Mouse (Mus musculus) spleen, postnatal 36 days (tissue): Measurements from ENCODE around the gene Notch2.
A peak's percentile ranks its signal among the peaks of the same experiment; 100 is the strongest.

Experiments
- DNase-seq, 2 experiments: peaks; one replicate each; pipeline ENCODE4 v3.0.0; 2022; ENCODE audit warnings: low spot score in 2 of 2, mixed read lengths in 1 of 2

Gene Notch2

GRCm38 (mm10) chr3:98013401-98014281 is at the start of gene Notch2:
TSS of gene Notch2 (plus strand) at chr3:98013527.
- peak; percentile 94 for DNase-seq

GRCm38 (mm10) chr3:97964878-97965353 is 48.4 kb upstream of the Notch2 start:
- peak; percentile 73 to 74 for DNase-seq

- DNase-seq = no peak
Measured at GRCm38 (mm10) chr3:97967627-97968026, 45.7 kb upstream of the Notch2 start.

- DNase-seq = no peak
Measured at GRCm38 (mm10) chr3:97968191-97968590, 45.1 kb upstream of the Notch2 start.

- DNase-seq = no peak
Measured at GRCm38 (mm10) chr3:97969019-97969418, 44.3 kb upstream of the Notch2 start.

- peak; percentile 89 to 90 for DNase-seq
Measured at GRCm38 (mm10) chr3:97971117-97971516, 42.2 kb upstream of the Notch2 start.

- DNase-seq = no peak
Measured at GRCm38 (mm10) chr3:97972200-97972599, 41.1 kb upstream of the Notch2 start.

- peak; percentile 56 to 57 for DNase-seq
Measured at GRCm38 (mm10) chr3:97972707-97973106, 40.6 kb upstream of the Notch2 start.

GRCm38 (mm10) chr3:97973306-97973705 is 40.0 kb upstream of the Notch2 start:
- DNase-seq = no peak

- no peak for DNase-seq
Measured at GRCm38 (mm10) chr3:97974197-97974770, 39.0 kb upstream of the Notch2 start.

GRCm38 (mm10) chr3:97976706-97977105 is 36.6 kb upstream of the Notch2 start:
- DNase-seq = no peak

- peak; percentile 78 to 82 for DNase-seq
Measured at GRCm38 (mm10) chr3:97978710-97979109, 34.6 kb upstream of the Notch2 start.

- peak; percentile 54 to 62 for DNase-seq
Measured at GRCm38 (mm10) chr3:97980683-97981327, 32.5 kb upstream of the Notch2 start.

GRCm38 (mm10) chr3:97981376-97981906 is 31.9 kb upstream of the Notch2 start:
- DNase-seq = no peak

GRCm38 (mm10) chr3:97984870-97985506 is 28.3 kb upstream of the Notch2 start:
- no peak for DNase-seq

- no peak for DNase-seq
Measured at GRCm38 (mm10) chr3:97985691-97986090, 27.6 kb upstream of the Notch2 start.

GRCm38 (mm10) chr3:97987153-97987552 is 26.2 kb upstream of the Notch2 start:
- no peak for DNase-seq

GRCm38 (mm10) chr3:97988756-97989155 is 24.6 kb upstream of the Notch2 start:
- DNase-seq = no peak

- DNase-seq = no peak
Measured at GRCm38 (mm10) chr3:97990576-97990975, 22.8 kb upstream of the Notch2 start.

- no peak for DNase-seq
Measured at GRCm38 (mm10) chr3:97992289-97992688, 21.0 kb upstream of the Notch2 start.

GRCm38 (mm10) chr3:97993196-97993595 is 20.1 kb upstream of the Notch2 start:
- DNase-seq = no peak
